Mouse (Mus musculus) MEL (cell line): Measurements from ENCODE around the gene Gm11563. TPM values are rescaled to one million over a fixed set of nuclear protein-coding genes. Genes with fewer than 3 reads are reported as not detected.

Experiments used
- DNase-seq: peaks from one replicate; pipeline ENCODE4 v3.0.0; 2011; ENCODE audit warnings: low read depth, low spot score
- H3K27ac ChIP-seq: 2 replicates; pipeline ENCODE4 v1.5.1; 2012; ENCODE audit warnings: low read depth, mild to moderate bottlenecking, control low read depth, low read length, moderate library complexity; ENCODE audit not compliant: control insufficient read depth
- H3K27me3 ChIP-seq, 2 experiments: fragments of 150-350 bp in 1 of 2; sonication (generic) in 1 of 2; 2 replicates each; pipeline ENCODE4 v1.6.1; 2012; ENCODE audit warnings: low read length in 2 of 2, mild to moderate bottlenecking in 2 of 2, improper control_type of control experiment in 1 of 2, moderate library complexity in 1 of 2; ENCODE audit not compliant: insufficient read depth in 2 of 2, control insufficient read depth in 1 of 2
- H3K36me3 ChIP-seq, 2 experiments: 2 replicates each; pipeline ENCODE4 v1.6.1; 2012 to 2014; ENCODE audit warnings: low read length in 2 of 2, improper control_type of control experiment in 1 of 2, inconsistent platforms in 1 of 2, mild to moderate bottlenecking in 1 of 2; ENCODE audit not compliant: insufficient read depth in 2 of 2, control insufficient read depth in 1 of 2
- H3K4me1 ChIP-seq, 2 experiments: fragments of 150-350 bp in 1 of 2; sonication (generic) in 1 of 2; 2 replicates each; pipeline ENCODE4 v1.6.1; 2012; ENCODE audit warnings: low read length in 2 of 2, improper control_type of control experiment in 1 of 2, mild to moderate bottlenecking in 1 of 2; ENCODE audit not compliant: insufficient read depth in 2 of 2, control insufficient read depth in 1 of 2
- H3K4me3 ChIP-seq, 2 experiments: fragments of 150-350 bp in 1 of 2; sonication (generic) in 1 of 2; 2 replicates each; pipeline ENCODE4 v1.5.1; 2012; ENCODE audit warnings: low read depth in 2 of 2, low read length in 2 of 2, mild to moderate bottlenecking in 2 of 2, moderate library complexity in 2 of 2, control low read depth in 1 of 2, improper control_type of control experiment in 1 of 2; ENCODE audit not compliant: control insufficient read depth in 1 of 2, insufficient read depth in 1 of 2
- H3K79me2 ChIP-seq: 2 replicates; pipeline ENCODE4 v1.6.1; 2012; ENCODE audit warnings: mild to moderate bottlenecking, low read length, moderate library complexity; ENCODE audit not compliant: control insufficient read depth, poor library complexity, insufficient read depth
- H3K9ac ChIP-seq: 2 replicates; pipeline ENCODE4 v1.6.1; 2012; ENCODE audit warnings: low read depth, mild to moderate bottlenecking, control low read depth, low read length, moderate library complexity; ENCODE audit not compliant: control insufficient read depth, poor library complexity, severe bottlenecking
- H3K9me3 ChIP-seq: fragments of 150-350 bp; sonication (generic); replicated peaks from 2 replicates; pipeline ENCODE4 v1.6.1; 2012; ENCODE audit warnings: mild to moderate bottlenecking, low read length, improper control_type of control experiment, moderate library complexity; ENCODE audit not compliant: insufficient read depth
- BHLHE40 ChIP-seq: IDR thresholded peaks from 2 replicates; pipeline ENCODE4 v1.6.1; 2012; ENCODE audit warnings: low read depth, mild to moderate bottlenecking, inconsistent platforms, low read length, improper control_type of control experiment, borderline replicate concordance
- CHD1 ChIP-seq: IDR thresholded peaks from 2 replicates; pipeline ENCODE4 v1.6.1; 2012; ENCODE audit warnings: low read depth, mild to moderate bottlenecking, inconsistent platforms, low read length, improper control_type of control experiment
- CHD2 ChIP-seq: IDR thresholded peaks from 2 replicates; pipeline ENCODE4 v1.6.1; 2011; ENCODE audit warnings: low read length, improper control_type of control experiment
- CTCF ChIP-seq, 3 experiments: IDR thresholded peaks in 2 of 3; conservative IDR thresholded peaks in 1 of 3; 2 replicates each; pipeline ENCODE4 v1.5.1; 2011 to 2012; ENCODE audit warnings: low read length in 3 of 3, low read depth in 2 of 3, mild to moderate bottlenecking in 2 of 3, improper control_type of control experiment in 1 of 3, inconsistent platforms in 1 of 3, mixed read lengths in 1 of 3, moderate library complexity in 1 of 3; ENCODE audit not compliant: control insufficient read depth in 1 of 3, insufficient read depth in 1 of 3, poor library complexity in 1 of 3, severe bottlenecking in 1 of 3
- ELF1 ChIP-seq: IDR thresholded peaks from 2 replicates; pipeline ENCODE4 v1.6.1; 2014; ENCODE audit warnings: low read depth, mild to moderate bottlenecking, inconsistent platforms, low read length, improper control_type of control experiment, moderate library complexity
- EP300 ChIP-seq, 2 experiments: IDR thresholded peaks; 2 replicates each; pipeline ENCODE4 v1.6.1; 2011; ENCODE audit warnings: improper control_type of control experiment in 2 of 2, low read length in 2 of 2, low read depth in 1 of 2, mild to moderate bottlenecking in 1 of 2
- ETS1 ChIP-seq: IDR thresholded peaks from 2 replicates; pipeline ENCODE4 v1.6.1; 2012; ENCODE audit warnings: low read depth, mild to moderate bottlenecking, inconsistent platforms, low read length, improper control_type of control experiment, moderate library complexity
- JUND ChIP-seq: IDR thresholded peaks from 2 replicates; pipeline ENCODE4 v1.6.1; 2011; ENCODE audit warnings: low read depth, mild to moderate bottlenecking, improper control_type of control experiment, low read length
- KAT2A ChIP-seq: conservative IDR thresholded peaks from 2 replicates; pipeline ENCODE4 v1.6.1; 2012; ENCODE audit warnings: low read depth, low read length, improper control_type of control experiment, inconsistent platforms
- MAFK ChIP-seq: IDR thresholded peaks from 2 replicates; pipeline ENCODE4 v1.6.1; 2011; ENCODE audit warnings: low read depth, mild to moderate bottlenecking, low read length, improper control_type of control experiment, borderline replicate concordance
- MAX ChIP-seq: IDR thresholded peaks from 2 replicates; pipeline ENCODE4 v1.6.1; 2011; ENCODE audit warnings: low read length, improper control_type of control experiment
- MEF2A ChIP-seq: IDR thresholded peaks from 2 replicates; pipeline ENCODE4 v1.6.1; 2014; ENCODE audit warnings: low read depth, mild to moderate bottlenecking, inconsistent platforms, low read length, improper control_type of control experiment; ENCODE audit not compliant: poor library complexity, insufficient replicate concordance, severe bottlenecking; ENCODE audit errors: extremely low read depth
- POLR2AphosphoS2 ChIP-seq: IDR thresholded peaks from 2 replicates; pipeline ENCODE4 v1.6.1; 2011; ENCODE audit warnings: low read length, improper control_type of control experiment
- POLR2AphosphoS5 ChIP-seq: IDR thresholded peaks from 2 replicates; pipeline ENCODE4 v1.6.1; 2012; ENCODE audit warnings: low read depth, borderline replicate concordance, mild to moderate bottlenecking, inconsistent platforms, low read length, moderate library complexity, mixed read lengths
- RCOR1 ChIP-seq: IDR thresholded peaks from 2 replicates; pipeline ENCODE4 v1.6.1; 2012; ENCODE audit warnings: low read depth, mild to moderate bottlenecking, inconsistent platforms, low read length, improper control_type of control experiment
- TAL1 ChIP-seq: IDR thresholded peaks from 2 replicates; pipeline ENCODE4 v1.6.1; 2012; ENCODE audit warnings: mild to moderate bottlenecking, inconsistent platforms, low read length, moderate library complexity, mixed read lengths
- UBTF ChIP-seq: IDR thresholded peaks from 2 replicates; pipeline ENCODE4 v1.6.1; 2012; ENCODE audit warnings: low read depth, mild to moderate bottlenecking, inconsistent platforms, low read length, improper control_type of control experiment, moderate library complexity, borderline replicate concordance; ENCODE audit not compliant: insufficient read depth
- USF2 ChIP-seq, 2 experiments: IDR thresholded peaks; 2 replicates each; pipeline ENCODE4 v1.6.1; 2011 to 2012; ENCODE audit warnings: improper control_type of control experiment in 2 of 2, low read length in 2 of 2, borderline replicate concordance in 1 of 2, inconsistent platforms in 1 of 2, low read depth in 1 of 2, mild to moderate bottlenecking in 1 of 2; ENCODE audit not compliant: insufficient read depth in 1 of 2
- ZC3H11A ChIP-seq: IDR thresholded peaks from 2 replicates; pipeline ENCODE4 v1.6.1; 2012; ENCODE audit warnings: low read depth, mild to moderate bottlenecking, inconsistent platforms, low read length, improper control_type of control experiment
- ZNF384 ChIP-seq: IDR thresholded peaks from 2 replicates; pipeline ENCODE4 v1.6.1; 2012; ENCODE audit warnings: low read depth, mild to moderate bottlenecking, inconsistent platforms, low read length, improper control_type of control experiment
- polyA plus RNA-seq, 2 experiments: library from polyadenylated mRNA; stranded (reverse) in 1 of 2; unstranded in 1 of 2; fragments of >175 nt in 1 of 2; fragments of >200 nt in 1 of 2; gene quantifications; 2 replicates each; pipeline versions ENCODE4 v1.2.1 to v1.2.4; 2012; ENCODE audit warnings: low replicate concordance in 2 of 2, low read depth in 1 of 2; ENCODE audit not compliant: insufficient read length in 2 of 2, insufficient read depth in 1 of 2, missing spikeins in 1 of 2
- total RNA-seq: library from RNA; depleted of rRNA; stranded (reverse); fragments of 300-350 nt; gene quantifications from 2 replicates; pipeline ENCODE4 v1.2.3, GENCODE M21; 2012

Gene Gm11563
- total and polyA plus RNA-seq, 3 experiments = not detected

DNA sequence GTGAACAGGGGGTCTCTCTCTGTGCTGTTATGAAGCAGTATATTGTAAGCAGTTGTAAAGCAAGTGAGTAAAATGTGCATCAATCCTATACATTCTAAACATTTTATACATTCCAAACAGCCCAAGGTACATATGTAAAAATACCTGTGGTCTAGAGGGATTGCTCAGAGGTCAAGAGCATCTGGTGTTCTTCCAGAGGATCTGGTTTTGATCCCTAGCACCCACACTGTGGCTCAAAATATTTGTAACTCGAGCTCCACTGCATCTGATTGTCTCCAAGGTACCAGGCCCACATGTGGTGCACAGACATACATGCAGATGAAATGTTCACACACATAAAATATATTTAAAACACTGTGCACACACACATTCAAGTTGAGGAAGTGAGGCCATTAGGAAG lies 17.8 kb downstream of the Gm11563 start:
- H3K27me3 ChIP-seq = no peaks in the 10 kb centered on the region
- DNase-seq = no peak
- H3K4me1 ChIP-seq = no peaks in the 10 kb centered on the region
- H3K27ac ChIP-seq = no peak overlapping the region
- H3K36me3 ChIP-seq = no peaks in the 10 kb centered on the region
- no peaks in the 10 kb centered on the region for H3K79me2 ChIP-seq
- no peak overlapping the region for H3K4me3 ChIP-seq
- TF ChIP-seq ELF1 (no peak), EP300 (IDR thresholded peaks at IDR 0.05; ENCODE audit: low read depth in 1 of 2, low read length in 2 of 2) (no peak), RCOR1 (no peak), ETS1 (no peak), MAFK (no peak), KAT2A (no peak), BHLHE40 (no peak), POLR2AphosphoS2 (no peak), JUND (no peak), CHD1 (no peak), POLR2AphosphoS5 (no peak), CHD2 (no peak), CTCF (IDR thresholded peaks at IDR 0.05 in 2 of 3, conservative IDR thresholded peaks at IDR 0.05 in 1 of 3; ENCODE audit: control insufficient read depth in 1 of 3, insufficient read depth in 1 of 3, low read depth in 2 of 3, low read length in 3 of 3, poor library complexity in 1 of 3, severe bottlenecking in 1 of 3) (no peak), UBTF (no peak), TAL1 (no peak)
- H3K9me3 ChIP-seq = no peaks in the 10 kb centered on the region; the same call in 1 of the 2 replicates
- no peak overlapping the region for H3K9ac ChIP-seq

DNA sequence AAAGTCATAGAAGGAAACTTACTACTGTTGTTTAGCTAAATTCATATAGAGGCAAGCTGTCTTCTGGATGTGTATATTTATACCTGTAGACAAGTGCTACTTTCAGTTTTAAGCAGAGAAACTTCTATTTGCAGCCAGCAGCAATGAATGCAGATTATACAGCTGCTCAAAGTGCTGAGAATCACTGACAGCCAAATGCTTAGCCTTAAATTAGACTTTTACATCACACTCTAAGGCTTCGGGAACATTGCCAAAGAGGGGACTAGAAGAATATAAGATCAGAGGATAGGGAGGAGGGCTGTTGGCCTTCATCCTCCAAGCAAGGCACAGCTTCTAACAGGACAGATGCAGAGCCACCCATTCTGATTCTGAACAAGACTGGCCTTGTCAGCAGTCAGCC lies 21.7 kb downstream of the Gm11563 start:
- DNase-seq = no peak
- H3K36me3 ChIP-seq = no peaks in the 10 kb centered on the region
- H3K4me1 ChIP-seq = no peaks in the 10 kb centered on the region
- H3K4me3 ChIP-seq = no peak overlapping the region
- H3K79me2 ChIP-seq = no peaks in the 10 kb centered on the region
- H3K27ac ChIP-seq = no peak overlapping the region
- no peak overlapping the region for H3K9ac ChIP-seq
- TF ChIP-seq MEF2A = no peak
- TF ChIP-seq MAFK = no peak
- no peak for TF ChIP-seq ZNF384
- no peak for TF ChIP-seq KAT2A
- TF ChIP-seq ZC3H11A = no peak
- TF ChIP-seq MAX = no peak
- TF ChIP-seq USF2 (IDR thresholded peaks at IDR 0.05; ENCODE audit: borderline replicate concordance in 1 of 2, insufficient read depth in 1 of 2, low read depth in 1 of 2, low read length in 2 of 2) = no peak
- no peaks in the 10 kb centered on the region for H3K27me3 ChIP-seq
- no peaks in the 10 kb centered on the region; the same call in 1 of the 2 replicates for H3K9me3 ChIP-seq
